Mouse (Mus musculus) layer of hippocampus, postnatal 36 days (tissue): ENCODE data around the gene Dpep2nb. TPM values are rescaled to one million over a fixed set of nuclear protein-coding genes. Genes with fewer than 3 reads are reported as not detected.
"Not testable (repeated sequence)": the region's sequence is repeated elsewhere in the genome, so short reads cannot be mapped to it uniquely, and the experiment has no call there.

Source experiments
- DNase-seq, 2 experiments: peaks; one replicate each; pipeline ENCODE4 v3.0.0; 2022
- total RNA-seq, 2 experiments: library from RNA; stranded (reverse); gene quantifications; 2 replicates each; pipeline ENCODE4 v1.2.3; 2021

Gene Dpep2nb
- total RNA-seq, result under 1 TPM in 1 of 2 experiments, not detected in 1; 0.32 TPM

GRCm38 (mm10) chr8:106005875-106006274 is at the start of gene Dpep2nb:
Dpep2nb (minus strand) TSS chr8:106005975.
- DNase-seq, result no peak

- DNase-seq, result no peak
Observed at GRCm38 (mm10) chr8:106055038-106055437, 49.3 kb upstream of the Dpep2nb start.

GRCm38 (mm10) chr8:106054190-106054811 is 48.5 kb upstream of the Dpep2nb start:
- DNase-seq, result no peak

GRCm38 (mm10) chr8:106052510-106053089 is 46.8 kb upstream of the Dpep2nb start:
- DNase-seq, result no peak

- no peak for DNase-seq
Observed at GRCm38 (mm10) chr8:106051068-106051467, 45.3 kb upstream of the Dpep2nb start.

- DNase-seq, result no peak
Observed at GRCm38 (mm10) chr8:106049840-106050239, 44.1 kb upstream of the Dpep2nb start.

- no peak for DNase-seq
Observed at GRCm38 (mm10) chr8:106047854-106048630, 42.3 kb upstream of the Dpep2nb start.

- no peak for DNase-seq
Observed at GRCm38 (mm10) chr8:106046872-106047559, 41.2 kb upstream of the Dpep2nb start.

GRCm38 (mm10) chr8:106044151-106044550 is 38.4 kb upstream of the Dpep2nb start:
- DNase-seq, result no peak

- DNase-seq, result no peak
Observed at GRCm38 (mm10) chr8:106043055-106043454, 37.3 kb upstream of the Dpep2nb start.

- DNase-seq, result no peak
Observed at GRCm38 (mm10) chr8:106040218-106040617, 34.4 kb upstream of the Dpep2nb start.

- no peak for DNase-seq
Observed at GRCm38 (mm10) chr8:106039605-106040004, 33.8 kb upstream of the Dpep2nb start.

- DNase-seq, result no peak
Observed at GRCm38 (mm10) chr8:106038721-106039120, 32.9 kb upstream of the Dpep2nb start.

- DNase-seq, result peak; percentile 67 to 75
Observed at GRCm38 (mm10) chr8:106022483-106022882, 16.7 kb upstream of the Dpep2nb start.

- DNase-seq, result no peak
Observed at GRCm38 (mm10) chr8:106018039-106018438, 12.3 kb upstream of the Dpep2nb start.

GRCm38 (mm10) chr8:106017130-106017529 is 11.4 kb upstream of the Dpep2nb start:
- DNase-seq, result no peak

- no peak for DNase-seq
Observed at GRCm38 (mm10) chr8:106016284-106016683, 10.5 kb upstream of the Dpep2nb start.

- not testable (repeated sequence) for DNase-seq
Observed at GRCm38 (mm10) chr8:106012203-106012602, 6.4 kb upstream of the Dpep2nb start.

- no peak for DNase-seq
Observed at GRCm38 (mm10) chr8:106011643-106011986, 5.8 kb upstream of the Dpep2nb start, which contains the start of gene Ddx28. Ddx28 (minus strand) TSS chr8:106011882.

GRCm38 (mm10) chr8:106010748-106011642 is 5.2 kb upstream of the Dpep2nb start:
- peak; percentile 91 for DNase-seq

GRCm38 (mm10) chr8:106007891-106008290 is 2.1 kb upstream of the Dpep2nb start:
- not testable (repeated sequence) for DNase-seq

GRCm38 (mm10) chr8:106007135-106007534 is 1.4 kb upstream of the Dpep2nb start:
- DNase-seq, result no peak
